Mouse (Mus musculus) MEL (cell line): Measurements from ENCODE around the gene Purb. TPM values are rescaled to one million over a fixed set of nuclear protein-coding genes. Genes with fewer than 3 reads are reported as not detected.

ENCODE experiments used
- DNase-seq: peaks from one replicate; pipeline ENCODE4 v3.0.0; 2011; ENCODE audit warnings: low read depth, low spot score
- H3K27ac ChIP-seq: 2 replicates; pipeline ENCODE4 v1.5.1; 2012; ENCODE audit warnings: low read depth, mild to moderate bottlenecking, control low read depth, low read length, moderate library complexity; ENCODE audit not compliant: control insufficient read depth
- H3K27me3 ChIP-seq, 2 experiments: fragments of 150-350 bp in 1 of 2; sonication (generic) in 1 of 2; 2 replicates each; pipeline ENCODE4 v1.6.1; 2012; ENCODE audit warnings: low read length in 2 of 2, mild to moderate bottlenecking in 2 of 2, improper control_type of control experiment in 1 of 2, moderate library complexity in 1 of 2; ENCODE audit not compliant: insufficient read depth in 2 of 2, control insufficient read depth in 1 of 2
- H3K36me3 ChIP-seq, 2 experiments: 2 replicates each; pipeline ENCODE4 v1.6.1; 2012 to 2014; ENCODE audit warnings: low read length in 2 of 2, improper control_type of control experiment in 1 of 2, inconsistent platforms in 1 of 2, mild to moderate bottlenecking in 1 of 2; ENCODE audit not compliant: insufficient read depth in 2 of 2, control insufficient read depth in 1 of 2
- H3K4me1 ChIP-seq, 2 experiments: fragments of 150-350 bp in 1 of 2; sonication (generic) in 1 of 2; 2 replicates each; pipeline ENCODE4 v1.6.1; 2012; ENCODE audit warnings: low read length in 2 of 2, improper control_type of control experiment in 1 of 2, mild to moderate bottlenecking in 1 of 2; ENCODE audit not compliant: insufficient read depth in 2 of 2, control insufficient read depth in 1 of 2
- H3K4me3 ChIP-seq, 2 experiments: fragments of 150-350 bp in 1 of 2; sonication (generic) in 1 of 2; 2 replicates each; pipeline ENCODE4 v1.5.1; 2012; ENCODE audit warnings: low read depth in 2 of 2, low read length in 2 of 2, mild to moderate bottlenecking in 2 of 2, moderate library complexity in 2 of 2, control low read depth in 1 of 2, improper control_type of control experiment in 1 of 2; ENCODE audit not compliant: control insufficient read depth in 1 of 2, insufficient read depth in 1 of 2
- H3K79me2 ChIP-seq: 2 replicates; pipeline ENCODE4 v1.6.1; 2012; ENCODE audit warnings: mild to moderate bottlenecking, low read length, moderate library complexity; ENCODE audit not compliant: control insufficient read depth, poor library complexity, insufficient read depth
- H3K9ac ChIP-seq: 2 replicates; pipeline ENCODE4 v1.6.1; 2012; ENCODE audit warnings: low read depth, mild to moderate bottlenecking, control low read depth, low read length, moderate library complexity; ENCODE audit not compliant: control insufficient read depth, poor library complexity, severe bottlenecking
- H3K9me3 ChIP-seq: fragments of 150-350 bp; sonication (generic); replicated peaks from 2 replicates; pipeline ENCODE4 v1.6.1; 2012; ENCODE audit warnings: mild to moderate bottlenecking, low read length, improper control_type of control experiment, moderate library complexity; ENCODE audit not compliant: insufficient read depth
- GABPA ChIP-seq: IDR thresholded peaks from 2 replicates; pipeline ENCODE4 v1.6.1; 2012; ENCODE audit warnings: low read depth, mild to moderate bottlenecking, inconsistent platforms, low read length, improper control_type of control experiment, moderate library complexity
- HCFC1 ChIP-seq: IDR thresholded peaks from 2 replicates; pipeline ENCODE4 v1.6.1; 2012; ENCODE audit warnings: low read depth, mild to moderate bottlenecking, inconsistent platforms, low read length, improper control_type of control experiment, moderate library complexity
- MEF2A ChIP-seq: IDR thresholded peaks from 2 replicates; pipeline ENCODE4 v1.6.1; 2014; ENCODE audit warnings: low read depth, mild to moderate bottlenecking, inconsistent platforms, low read length, improper control_type of control experiment; ENCODE audit not compliant: poor library complexity, insufficient replicate concordance, severe bottlenecking; ENCODE audit errors: extremely low read depth
- MXI1 ChIP-seq: IDR thresholded peaks from 2 replicates; pipeline ENCODE4 v1.6.1; 2011; ENCODE audit warnings: mild to moderate bottlenecking, low read depth, low read length, improper control_type of control experiment
- NELFE ChIP-seq: IDR thresholded peaks from 2 replicates; pipeline ENCODE4 v1.6.1; 2011; ENCODE audit warnings: low read depth, low read length, improper control_type of control experiment
- NRF1 ChIP-seq: IDR thresholded peaks from 2 replicates; pipeline ENCODE4 v1.6.1; 2014; ENCODE audit warnings: low read depth, mild to moderate bottlenecking, inconsistent platforms, low read length, improper control_type of control experiment, moderate library complexity; ENCODE audit not compliant: poor library complexity, insufficient read depth, severe bottlenecking
- POLR2AphosphoS2 ChIP-seq: IDR thresholded peaks from 2 replicates; pipeline ENCODE4 v1.6.1; 2011; ENCODE audit warnings: low read length, improper control_type of control experiment
- RAD21 ChIP-seq: IDR thresholded peaks from 2 replicates; pipeline ENCODE4 v1.6.1; 2011; ENCODE audit warnings: mild to moderate bottlenecking, low read depth, low read length, improper control_type of control experiment
- SIN3A ChIP-seq: IDR thresholded peaks from 2 replicates; pipeline ENCODE4 v1.6.1; 2012; ENCODE audit warnings: low read length, improper control_type of control experiment, inconsistent platforms
- TBP ChIP-seq: IDR thresholded peaks from 2 replicates; pipeline ENCODE4 v1.8.0; 2011; ENCODE audit warnings: low read depth, low read length, improper control_type of control experiment
- TCF12 ChIP-seq: IDR thresholded peaks from 2 replicates; pipeline ENCODE4 v1.6.1; 2014; ENCODE audit warnings: low read depth, mild to moderate bottlenecking, inconsistent platforms, low read length, improper control_type of control experiment, moderate library complexity
- UBTF ChIP-seq: IDR thresholded peaks from 2 replicates; pipeline ENCODE4 v1.6.1; 2012; ENCODE audit warnings: low read depth, mild to moderate bottlenecking, inconsistent platforms, low read length, improper control_type of control experiment, moderate library complexity, borderline replicate concordance; ENCODE audit not compliant: insufficient read depth
- USF1 ChIP-seq: IDR thresholded peaks from 2 replicates; pipeline ENCODE4 v1.6.1; 2014; ENCODE audit warnings: low read depth, mild to moderate bottlenecking, inconsistent platforms, low read length, improper control_type of control experiment, moderate library complexity
- USF2 ChIP-seq, 2 experiments: IDR thresholded peaks; 2 replicates each; pipeline ENCODE4 v1.6.1; 2011 to 2012; ENCODE audit warnings: improper control_type of control experiment in 2 of 2, low read length in 2 of 2, borderline replicate concordance in 1 of 2, inconsistent platforms in 1 of 2, low read depth in 1 of 2, mild to moderate bottlenecking in 1 of 2; ENCODE audit not compliant: insufficient read depth in 1 of 2
- ZKSCAN1 ChIP-seq: IDR thresholded peaks from 2 replicates; pipeline ENCODE4 v1.6.1; 2012; ENCODE audit warnings: low read depth, mild to moderate bottlenecking, inconsistent platforms, low read length, improper control_type of control experiment, moderate library complexity
- polyA plus RNA-seq, 2 experiments: library from polyadenylated mRNA; stranded (reverse) in 1 of 2; unstranded in 1 of 2; fragments of >175 nt in 1 of 2; fragments of >200 nt in 1 of 2; gene quantifications; 2 replicates each; pipeline versions ENCODE4 v1.2.1 to v1.2.4; 2012; ENCODE audit warnings: low replicate concordance in 2 of 2, low read depth in 1 of 2; ENCODE audit not compliant: insufficient read length in 2 of 2, insufficient read depth in 1 of 2, missing spikeins in 1 of 2
- total RNA-seq: library from RNA; depleted of rRNA; stranded (reverse); fragments of 300-350 nt; gene quantifications from 2 replicates; pipeline ENCODE4 v1.2.3, GENCODE M21; 2012

The Purb gene
- total and polyA plus RNA-seq, 3 experiments, result 23.1 to 33.9 (median 32.7) TPM

DNA sequence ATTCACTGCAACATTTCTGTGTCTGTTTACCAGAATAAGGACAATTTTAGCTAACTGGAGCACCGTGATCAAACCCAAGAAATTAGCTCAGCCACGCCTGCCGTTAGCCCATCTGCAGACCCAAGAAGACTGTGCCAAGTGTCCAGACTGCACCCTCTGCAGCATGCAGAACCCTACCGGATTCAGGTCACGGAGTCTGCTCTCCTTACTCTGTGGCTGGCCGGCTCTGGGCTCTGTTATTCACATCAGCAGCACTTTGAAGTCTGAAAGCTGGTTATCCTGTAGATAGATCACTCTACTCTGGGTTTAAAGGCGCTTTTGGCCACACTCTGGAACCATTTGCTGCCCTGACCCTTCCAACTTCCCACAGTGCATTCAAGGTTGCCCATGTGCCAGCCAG is 4.5 kb upstream of the Purb start:
- TF ChIP-seq TCF12 (no peak), TBP (no peak), MXI1 (no peak), MEF2A (no peak), NRF1 (no peak), RAD21 (no peak), USF2 (IDR thresholded peaks at IDR 0.05; ENCODE audit: borderline replicate concordance in 1 of 2, insufficient read depth in 1 of 2, low read depth in 1 of 2, low read length in 2 of 2) (no peak), NELFE (no peak), USF1 (no peak), SIN3A (no peak), POLR2AphosphoS2 (no peak), ZKSCAN1 (no peak), UBTF (no peak), GABPA (no peak)
- Histone ChIP-seq H3K27ac (no peak overlapping the region), H3K27me3 (no peaks in the 10 kb centered on the region), H3K4me3 (no peak overlapping the region), H3K9me3 (no peaks in the 10 kb centered on the region), H3K36me3 (peaks cover 0 to 12% of the 10 kb centered on the region in 2 experiments; a peak in 2 of 4 replicates), H3K4me1 (peaks cover 3 to 19% of the 10 kb centered on the region in 2 experiments; a peak in 3 of 4 replicates), H3K9ac (no peak overlapping the region), H3K79me2 (peaks cover 9% of the 10 kb centered on the region)
- no peak for DNase-seq

DNA sequence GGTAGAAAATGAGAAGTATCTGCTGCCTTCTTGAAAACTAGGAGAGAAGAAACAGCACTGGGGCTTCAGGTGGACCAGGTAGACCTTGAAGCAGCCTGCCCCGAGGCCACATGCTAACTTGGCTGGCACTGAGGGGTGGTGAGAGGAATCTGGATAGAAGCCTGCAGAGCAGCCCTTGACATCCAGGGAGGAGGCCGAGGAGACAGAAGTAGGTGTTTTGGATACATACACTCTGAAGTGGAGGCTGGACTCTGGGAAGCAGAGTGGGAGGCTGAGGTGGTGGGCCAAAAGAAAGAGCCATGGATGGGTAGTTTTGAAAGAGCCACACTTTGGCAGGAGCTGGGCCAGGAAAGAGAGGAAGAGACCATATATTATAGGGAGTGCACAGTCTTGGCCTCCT is 3.5 kb upstream of the Purb start:
- H3K4me1 ChIP-seq, result peaks cover 3 to 16% of the 10 kb centered on the region in 2 experiments; a peak in 3 of 4 replicates

GRCm38 (mm10) chr11:6477350-6477749 is 1.6 kb upstream of the Purb start:
- no peak overlapping the region for H3K4me3 ChIP-seq
- peaks cover 0 to 10% of the 10 kb centered on the region in 2 experiments; a peak in 3 of 4 replicates for H3K36me3 ChIP-seq
- H3K9me3 ChIP-seq, result no peaks in the 10 kb centered on the region
- H3K4me1 ChIP-seq, result peaks cover 0 to 5% of the 10 kb centered on the region in 2 experiments; a peak in 1 of 4 replicates
- H3K9ac ChIP-seq, result no peak overlapping the region
- H3K27me3 ChIP-seq, result no peaks in the 10 kb centered on the region
- no peak overlapping the region for H3K27ac ChIP-seq
- H3K79me2 ChIP-seq, result peaks cover 33% of the 10 kb centered on the region
- DNase-seq, result no peak
- TF ChIP-seq HCFC1 (no peak), MXI1 (no peak)

More for the DNA sequence above, 3.5 kb upstream of the Purb start:
- H3K79me2 ChIP-seq, result peaks cover 19% of the 10 kb centered on the region
- DNase-seq, result no peak
- peaks cover 0 to 15% of the 10 kb centered on the region in 2 experiments; a peak in 3 of 4 replicates for H3K36me3 ChIP-seq
- H3K4me3 ChIP-seq, result no peak overlapping the region
- TF ChIP-seq UBTF, result no peak
- H3K9me3 ChIP-seq, result no peaks in the 10 kb centered on the region
- H3K27ac ChIP-seq, result no peak overlapping the region
- no peaks in the 10 kb centered on the region for H3K27me3 ChIP-seq
- no peak overlapping the region for H3K9ac ChIP-seq
